Mouse (Mus musculus) hindbrain, embryonic 15.5 days (tissue): ENCODE data around the gene Gpr35. TPM values are rescaled to one million over a fixed set of nuclear protein-coding genes. Genes with fewer than 3 reads are reported as not detected.

Experiments used
- ATAC-seq: fragments of 200-750 bp; cut with Nextera tagmentation; 2 replicates; pipeline ENCODE4 v1.8.0; 2017; ENCODE audit warnings: low read depth, moderate number of reproducible peaks, moderate TSS enrichment; ENCODE audit not compliant: low FRiP score
- H3K27ac ChIP-seq: fragments of 300-500 bp; sonication (generic); replicated peaks from 2 replicates; pipeline ENCODE4 v1.5.1; 2015; ENCODE audit warnings: mild to moderate bottlenecking, inconsistent platforms
- H3K27me3 ChIP-seq: fragments of 300-500 bp; sonication (generic); 2 replicates; pipeline ENCODE4 v1.6.1; 2015; ENCODE audit warnings: control low read depth, inconsistent platforms
- H3K36me3 ChIP-seq: fragments of 300-500 bp; sonication (generic); 2 replicates; pipeline ENCODE4 v1.6.1; 2015; ENCODE audit warnings: control low read depth, inconsistent platforms
- H3K4me1 ChIP-seq: fragments of 300-500 bp; sonication (generic); replicated peaks from 2 replicates; pipeline ENCODE4 v1.6.1; 2015; ENCODE audit warnings: control low read depth, inconsistent platforms
- H3K4me2 ChIP-seq: fragments of 300-500 bp; sonication (generic); 2 replicates; pipeline ENCODE4 v1.6.1; 2015; ENCODE audit warnings: moderate library complexity, mild to moderate bottlenecking, inconsistent platforms
- H3K4me3 ChIP-seq: fragments of 300-500 bp; sonication (generic); 2 replicates; pipeline ENCODE4 v1.5.1; 2015; ENCODE audit warnings: mild to moderate bottlenecking, inconsistent platforms
- H3K9ac ChIP-seq: fragments of 300-500 bp; sonication (generic); 2 replicates; pipeline ENCODE4 v1.6.1; 2015; ENCODE audit warnings: inconsistent platforms
- H3K9me3 ChIP-seq: fragments of 300-500 bp; sonication (generic); 2 replicates; pipeline ENCODE4 v1.6.1; 2016; ENCODE audit warnings: control low read depth, inconsistent platforms
- WGBS: fragments of 180-500 bp; shearing (Covaris S2); methylation state at CpG from one replicate; pipeline ENCODE4 v1.1.7; 2015; 5-methylcytosine and 5-hydroxymethylcytosine counted together
- polyA plus RNA-seq: library from polyadenylated mRNA; unstranded; fragments of >200 nt; fragmentation: Nextera tagmentation; extraction: Ambion mirVana; gene quantifications from 2 replicates; pipeline ENCODE4 v1.2.1, GENCODE M21; 2015

The Gpr35 gene
- polyA plus RNA-seq, result 0.54 and 0.79 TPM in 2 replicates

GRCm38 (mm10) chr1:92950607-92951006 is at the start of gene Gpr35:
Gene Gpr35, plus strand, starts transcription at chr1:92950865.
- ATAC-seq, result no peak
- peaks cover 29% of the 10 kb centered on the region for H3K36me3 ChIP-seq
- no peak within 1 kb of the TSS for H3K4me3 ChIP-seq
- 83% methylated on average over 5 of the region's 5 CpGs for WGBS
- H3K4me1 ChIP-seq, result no peaks in the 10 kb centered on the region
- no peak within 1 kb of the TSS for H3K4me2 ChIP-seq
- H3K27me3 ChIP-seq, result no peaks in the 10 kb centered on the region
- H3K9me3 ChIP-seq, result no peaks in the 10 kb centered on the region
- no peak within 1 kb of the TSS for H3K9ac ChIP-seq
- H3K27ac ChIP-seq, result no peak within 1 kb of the TSS

GRCm38 (mm10) chr1:92902786-92903185 is 47.9 kb upstream of the Gpr35 start, which contains the start of gene Ankmy1:
Gene Ankmy1, minus strand, starts transcription at chr1:92902906.
- H3K9me3 ChIP-seq, result no peaks in the 10 kb centered on the region
- 2% methylated on average over 15 of the region's 15 CpGs for WGBS
- H3K4me2 ChIP-seq, result peak within 1 kb of the TSS; percentile 49
- H3K27me3 ChIP-seq, result peaks cover 10% of the 10 kb centered on the region; the same call in 1 of the 2 replicates
- H3K4me3 ChIP-seq, result peak within 1 kb of the TSS; percentile 16
- no peak within 1 kb of the TSS; the same call in 1 of the 2 replicates for H3K9ac ChIP-seq
- H3K27ac ChIP-seq, result no peak within 1 kb of the TSS
- ATAC-seq, result peak; percentile 6; the same call in 1 of the 2 replicates
- no peaks in the 10 kb centered on the region for H3K36me3 ChIP-seq
- H3K4me1 ChIP-seq, result peaks cover 17% of the 10 kb centered on the region

GRCm38 (mm10) chr1:92903627-92904026 is 47.0 kb upstream of the Gpr35 start:
- ATAC-seq, result no peak
- Histone ChIP-seq H3K9me3 (no peaks in the 10 kb centered on the region), H3K4me3 (no peak overlapping the region), H3K4me1 (peaks cover 21% of the 10 kb centered on the region), H3K27me3 (peaks cover 10% of the 10 kb centered on the region; the same call in 1 of the 2 replicates), H3K36me3 (no peaks in the 10 kb centered on the region), H3K4me2 (no peak overlapping the region), H3K9ac (no peak overlapping the region), H3K27ac (no peak overlapping the region)
- WGBS, result 76% methylated on average over 4 of the region's 4 CpGs

- WGBS, result 90% methylated on average over 2 of the region's 2 CpGs
- Histone ChIP-seq H3K4me2 (peak overlapping the region; percentile 76; the same call in 1 of the 2 replicates), H3K4me1 (peaks cover 35% of the 10 kb centered on the region), H3K4me3 (no peak overlapping the region), H3K9me3 (no peaks in the 10 kb centered on the region), H3K9ac (no peak overlapping the region), H3K27me3 (peaks cover 10% of the 10 kb centered on the region; the same call in 1 of the 2 replicates), H3K27ac (no peak overlapping the region), H3K36me3 (no peaks in the 10 kb centered on the region)
- no peak for ATAC-seq
Measured at GRCm38 (mm10) chr1:92905703-92906310, 44.9 kb upstream of the Gpr35 start.

GRCm38 (mm10) chr1:92906779-92907631 is 43.7 kb upstream of the Gpr35 start, which contains the start of gene Dusp28:
Gene Dusp28, plus strand, starts transcription at chr1:92906981.
- under 1% methylated on average over 81 of the region's 81 CpGs for WGBS
- Histone ChIP-seq H3K36me3 (no peaks in the 10 kb centered on the region), H3K4me3 (peak within 1 kb of the TSS; percentile 71), H3K4me1 (peaks cover 43% of the 10 kb centered on the region), H3K9ac (peak within 1 kb of the TSS; percentile 61), H3K27ac (peak within 1 kb of the TSS; percentile 92), H3K4me2 (peak within 1 kb of the TSS; percentile 76), H3K27me3 (peaks cover 5% of the 10 kb centered on the region; the same call in 1 of the 2 replicates), H3K9me3 (no peaks in the 10 kb centered on the region)
- peak; percentile 90 for ATAC-seq

GRCm38 (mm10) chr1:92907632-92908360 is 42.9 kb upstream of the Gpr35 start:
- Histone ChIP-seq H3K4me1 (peaks cover 45% of the 10 kb centered on the region), H3K36me3 (no peaks in the 10 kb centered on the region), H3K9ac (peak overlapping the region; percentile 61), H3K27me3 (no peaks in the 10 kb centered on the region), H3K9me3 (no peaks in the 10 kb centered on the region), H3K27ac (peak overlapping the region; percentile 92), H3K4me3 (peak overlapping the region; percentile 71), H3K4me2 (peak overlapping the region; percentile 76)
- WGBS, result 39% methylated on average over 20 of the region's 20 CpGs
- peak; percentile 10 for ATAC-seq

GRCm38 (mm10) chr1:92908664-92909063 is 42.0 kb upstream of the Gpr35 start:
- H3K9ac ChIP-seq, result no peak overlapping the region
- H3K36me3 ChIP-seq, result no peaks in the 10 kb centered on the region
- no peak for ATAC-seq
- no peaks in the 10 kb centered on the region for H3K27me3 ChIP-seq
- H3K4me3 ChIP-seq, result no peak overlapping the region
- no peaks in the 10 kb centered on the region for H3K9me3 ChIP-seq
- no peak overlapping the region for H3K4me2 ChIP-seq
- H3K4me1 ChIP-seq, result peaks cover 47% of the 10 kb centered on the region
- no peak overlapping the region for H3K27ac ChIP-seq
- 92% methylated on average over 3 of the region's 3 CpGs for WGBS

GRCm38 (mm10) chr1:92909068-92909467 is 41.6 kb upstream of the Gpr35 start:
- H3K4me3 ChIP-seq, result peak overlapping the region; percentile 74; the same call in 1 of the 2 replicates
- H3K4me2 ChIP-seq, result peak overlapping the region; percentile 91
- 68% methylated on average over 4 of the region's 4 CpGs for WGBS

GRCm38 (mm10) chr1:92910239-92910885 is 40.3 kb upstream of the Gpr35 start, which contains the start of gene Rnpepl1:
Gene Rnpepl1, plus strand, starts transcription at chr1:92910783.
- Histone ChIP-seq H3K36me3 (peaks cover 9% of the 10 kb centered on the region; the same call in 1 of the 2 replicates), H3K9ac (peak within 1 kb of the TSS; percentile 95), H3K9me3 (no peaks in the 10 kb centered on the region), H3K27ac (peak within 1 kb of the TSS; percentile 96), H3K27me3 (no peaks in the 10 kb centered on the region), H3K4me3 (peak within 1 kb of the TSS; percentile 74), H3K4me1 (peaks cover 51% of the 10 kb centered on the region), H3K4me2 (peak within 1 kb of the TSS; percentile 91)
- under 1% methylated on average over 56 of the region's 57 CpGs for WGBS
- peak; percentile 74 for ATAC-seq

More at GRCm38 (mm10) chr1:92909068-92909467, 41.6 kb upstream of the Gpr35 start:
- H3K36me3 ChIP-seq, result no peaks in the 10 kb centered on the region
- no peak overlapping the region for H3K9ac ChIP-seq
- H3K4me1 ChIP-seq, result peaks cover 51% of the 10 kb centered on the region
- no peak for ATAC-seq
- no peaks in the 10 kb centered on the region for H3K27me3 ChIP-seq
- H3K27ac ChIP-seq, result no peak overlapping the region
- H3K9me3 ChIP-seq, result no peaks in the 10 kb centered on the region

- ATAC-seq, result peak; percentile 28
- H3K27me3 ChIP-seq, result no peaks in the 10 kb centered on the region
- H3K4me2 ChIP-seq, result peak overlapping the region; percentile 91
- peaks cover 51% of the 10 kb centered on the region for H3K4me1 ChIP-seq
- peak overlapping the region; percentile 96 for H3K27ac ChIP-seq
- H3K36me3 ChIP-seq, result peaks cover 14% of the 10 kb centered on the region
- no peaks in the 10 kb centered on the region for H3K9me3 ChIP-seq
- 1% methylated on average over 70 of the region's 85 CpGs for WGBS
- peak overlapping the region; percentile 95 for H3K9ac ChIP-seq
- H3K4me3 ChIP-seq, result peak overlapping the region; percentile 74
Measured at GRCm38 (mm10) chr1:92910925-92911720, 39.5 kb upstream of the Gpr35 start.
